Mouse (Mus musculus) lung, embryonic 15.5 days (tissue): ENCODE results near the gene Fto. TPM values are rescaled to one million over a fixed set of nuclear protein-coding genes. Genes with fewer than 3 reads are reported as not detected.

Experiments
- polyA plus RNA-seq: library from polyadenylated mRNA; unstranded; fragments of >200 nt; fragmentation: Nextera tagmentation; extraction: Ambion mirVana; gene quantifications from 2 replicates; pipeline ENCODE4 v1.2.1, GENCODE M21; 2015

Fto gene
- polyA plus RNA-seq, 1 experiment from 2014 or later: 91.2 TPM

Other genes starting within 250 kb of the Fto start
- 15.7 and 18.4 TPM in 2 replicates for gene Rbl2, start 243.5 kb upstream of the Fto start, polyA plus RNA-seq
- 63.2 and 64.7 TPM in 2 replicates for gene Aktip, start 113.5 kb upstream of the Fto start, polyA plus RNA-seq
- 15.0 and 16.6 TPM in 2 replicates for gene Rpgrip1l, start 263 bp upstream of the Fto start, polyA plus RNA-seq